Mouse (Mus musculus): ENCODE measurements at regions not wholly inside any gene's neighbourhood (a gene's known extent, or its start where the extent isn't known, plus 50 kb on each side); places are given as distances from the start of the nearest gene placed in this dataset.
A peak's percentile ranks its signal among the peaks of the same experiment; 100 is the strongest.

- no peak for DNase-seq (ENCODE audit: low spot score in 2 of 2)
These were observed 275.1 kb upstream of the Dynlrb2 start for GRCm38 (mm10) chr8:116229654-116230136.

DNA sequence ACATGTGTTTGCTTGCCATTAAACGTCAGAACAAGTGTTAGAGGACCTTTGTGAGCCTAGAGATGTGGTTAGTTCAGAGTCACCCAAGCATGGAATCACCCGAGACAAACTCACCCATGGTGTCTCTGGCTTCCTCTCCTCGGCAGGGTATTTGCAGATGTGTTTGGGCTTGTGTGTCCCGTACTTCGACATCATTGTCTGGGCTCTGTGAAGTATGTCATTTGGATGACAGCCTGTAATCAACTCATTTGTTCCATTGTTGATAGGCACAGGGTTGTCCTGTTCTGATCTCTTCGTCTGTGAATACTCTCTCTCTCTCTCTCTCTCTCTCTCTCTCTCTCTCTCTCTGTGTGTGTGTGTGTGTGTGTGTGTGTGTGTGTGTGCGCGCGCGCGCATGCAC is 277.8 kb upstream of the Dynlrb2 start:
- no peak for DNase-seq (ENCODE audit: low spot score in 2 of 2)

DNA sequence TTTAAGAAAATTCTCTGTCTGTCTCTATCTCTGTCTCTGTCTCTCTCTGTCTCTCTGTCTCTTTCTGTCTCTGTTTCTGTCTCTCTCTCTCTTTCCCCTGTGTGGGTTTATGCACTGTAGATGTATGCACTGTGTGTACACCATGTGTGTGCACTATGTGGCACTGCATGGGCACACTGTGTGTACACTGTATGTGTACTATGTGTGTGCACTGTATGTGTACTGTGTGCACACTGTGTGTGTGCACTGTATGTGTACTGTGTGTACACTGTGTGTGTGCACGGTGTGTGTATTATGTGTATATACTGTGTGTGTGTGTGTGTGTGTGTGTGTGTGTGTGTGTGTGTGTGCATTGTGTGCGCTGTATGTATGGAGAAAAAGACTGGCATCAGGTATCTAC is 281.5 kb upstream of the Dynlrb2 start:
- no peak for DNase-seq (ENCODE audit: low spot score in 2 of 2)

GRCm38 (mm10) chr8:116215909-116216308 is 288.9 kb upstream of the Dynlrb2 start:
- DNase-seq (ENCODE audit: low spot score in 2 of 2) = no peak

DNA sequence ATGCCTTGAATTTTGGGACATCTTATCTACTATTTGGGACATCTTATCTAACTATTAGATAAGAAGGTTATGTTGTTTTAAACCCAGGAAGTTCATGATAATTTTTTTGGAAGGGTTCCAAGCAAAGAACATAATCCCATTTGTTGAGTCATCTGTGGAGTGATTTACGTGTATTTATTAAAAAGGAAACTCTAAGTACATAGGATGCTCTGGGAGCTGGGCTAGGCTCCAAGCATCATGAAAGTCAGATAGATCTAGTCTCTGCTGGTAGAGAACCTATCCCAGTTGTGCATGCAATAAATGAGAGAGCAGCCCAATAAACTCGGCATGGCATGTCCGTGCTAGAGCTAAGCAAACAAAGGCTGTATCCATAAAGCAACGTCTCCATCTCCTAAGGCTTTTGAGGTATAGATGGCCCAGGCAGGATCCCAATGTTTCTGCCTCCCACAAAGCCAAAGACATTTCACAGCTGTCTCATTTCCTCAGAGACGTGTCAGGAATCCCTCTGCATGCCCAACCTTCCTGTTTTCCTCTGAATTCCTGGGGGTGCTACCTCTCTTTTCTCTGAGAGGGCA is 289.4 kb upstream of the Dynlrb2 start:
- DNase-seq (ENCODE audit: low spot score in 2 of 2) = no peak

DNA sequence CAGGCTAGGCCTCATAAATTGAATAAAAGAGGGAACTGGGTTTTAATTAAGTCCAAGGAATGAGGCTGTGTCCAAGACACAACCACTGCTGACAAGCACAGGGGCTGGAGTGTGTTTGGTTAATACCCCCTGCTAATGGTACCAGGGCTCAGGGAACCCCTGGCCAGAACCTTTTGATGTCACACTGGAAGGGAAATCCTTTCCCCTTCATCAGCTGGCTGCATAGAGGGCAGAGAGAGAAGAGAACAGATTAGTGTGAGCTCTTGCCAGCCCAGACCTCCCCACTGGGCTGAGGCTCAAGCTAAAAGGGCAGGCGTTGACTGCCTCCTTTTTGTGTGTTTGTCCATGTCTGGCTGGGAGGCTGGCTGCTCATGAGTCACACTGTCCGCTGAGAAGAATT is 301.1 kb upstream of the Dynlrb2 start:
- no peak for DNase-seq (ENCODE audit: low spot score in 2 of 2)

- no peak for DNase-seq (ENCODE audit: low spot score in 2 of 2)
These were observed 304.2 kb upstream of the Dynlrb2 start for GRCm38 (mm10) chr8:116200459-116200999.

GRCm38 (mm10) chr8:116196623-116197184 is 308.1 kb upstream of the Dynlrb2 start:
- no peak for DNase-seq (ENCODE audit: low spot score in 2 of 2)

DNA sequence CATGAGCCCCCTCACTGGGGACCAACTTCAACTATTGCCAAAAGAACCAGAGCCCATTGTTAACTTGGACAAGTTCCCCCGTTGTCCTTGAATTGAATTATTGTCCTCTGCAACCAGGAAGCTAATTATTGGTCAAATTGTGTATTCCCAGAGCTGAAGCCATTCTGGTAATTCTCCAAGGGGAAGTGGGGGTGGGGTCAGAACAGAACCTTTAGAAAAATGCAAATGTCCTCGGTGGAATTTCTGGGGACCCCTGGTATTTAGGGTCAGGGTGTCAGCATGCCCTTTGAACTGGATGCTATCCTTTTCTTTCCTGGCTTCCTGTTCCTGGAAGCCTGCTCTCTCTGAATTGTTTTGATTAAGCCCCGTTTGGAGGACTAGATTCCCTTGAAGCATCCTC is 312.7 kb upstream of the Dynlrb2 start:
- no peak for DNase-seq (ENCODE audit: low spot score in 2 of 2)

GRCm38 (mm10) chr8:116185206-116185605 is 319.6 kb upstream of the Dynlrb2 start:
- no peak for DNase-seq (ENCODE audit: low spot score in 2 of 2)

DNA sequence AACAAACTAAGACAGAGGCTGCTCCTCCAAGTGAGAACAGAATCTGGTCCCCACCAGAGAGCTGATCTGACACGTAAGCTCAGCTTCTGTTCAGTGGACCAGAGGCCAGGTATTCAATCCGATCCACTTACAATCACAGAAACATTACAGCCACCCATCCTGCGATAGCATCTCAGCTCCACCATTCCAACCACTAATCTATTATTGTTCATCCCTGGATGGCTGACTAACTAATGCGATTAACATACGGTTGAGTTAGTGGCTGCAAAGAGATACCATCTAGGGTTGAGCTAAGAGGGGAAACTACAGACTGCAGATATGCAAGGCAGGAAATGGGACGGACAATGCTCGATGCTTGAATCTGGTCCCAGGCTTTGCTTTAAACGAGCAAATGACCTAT is 320.5 kb upstream of the Dynlrb2 start:
- DNase-seq (ENCODE audit: low spot score in 2 of 2) = no peak

GRCm38 (mm10) chr8:116177946-116178345 is 326.8 kb upstream of the Dynlrb2 start:
- DNase-seq (ENCODE audit: low spot score in 2 of 2) = no peak

DNA sequence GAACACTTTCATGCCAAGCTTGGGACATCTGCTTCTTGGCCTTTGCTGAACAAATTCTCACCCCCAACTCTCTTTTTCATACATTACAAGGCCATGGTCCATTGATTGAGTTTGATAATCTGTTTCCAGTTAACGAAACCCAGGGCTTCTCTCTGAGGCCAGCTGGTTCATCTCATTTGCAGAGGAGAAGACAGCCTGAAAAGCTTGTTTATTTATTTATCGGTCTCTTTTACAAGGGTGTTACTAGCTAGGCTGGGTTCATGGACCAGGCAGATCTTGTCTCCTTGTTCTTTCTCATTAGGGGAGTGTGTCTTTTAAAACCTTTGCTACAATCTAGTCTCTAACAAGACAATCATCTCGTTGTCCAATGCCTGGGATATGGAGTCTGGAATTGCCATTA is 329.9 kb upstream of the Dynlrb2 start:
- no peak for DNase-seq (ENCODE audit: low spot score in 2 of 2)

DNA sequence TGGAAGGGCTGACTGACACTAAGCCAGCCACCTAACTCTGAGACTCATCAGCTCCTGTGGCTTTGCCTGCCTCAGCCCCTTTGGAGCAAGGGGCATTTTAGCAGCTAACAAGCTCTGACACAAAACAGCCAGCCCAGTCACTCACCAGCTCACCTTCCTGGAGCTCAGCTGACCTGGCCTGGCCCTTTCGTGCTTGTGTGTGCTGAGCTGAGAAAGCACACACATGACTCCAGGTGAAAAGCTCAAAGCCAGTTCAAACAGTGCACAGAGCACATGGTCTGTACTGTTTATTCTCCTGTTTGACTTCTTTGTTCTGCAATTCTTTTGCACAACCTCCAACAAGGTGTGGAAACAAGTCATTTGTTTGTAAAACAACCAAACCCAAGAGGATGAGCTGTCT is 330.8 kb upstream of the Dynlrb2 start:
- no peak for DNase-seq (ENCODE audit: low spot score in 2 of 2)

GRCm38 (mm10) chr8:116167874-116168273 is 336.9 kb upstream of the Dynlrb2 start:
- DNase-seq (ENCODE audit: low spot score in 2 of 2) = no peak

DNA sequence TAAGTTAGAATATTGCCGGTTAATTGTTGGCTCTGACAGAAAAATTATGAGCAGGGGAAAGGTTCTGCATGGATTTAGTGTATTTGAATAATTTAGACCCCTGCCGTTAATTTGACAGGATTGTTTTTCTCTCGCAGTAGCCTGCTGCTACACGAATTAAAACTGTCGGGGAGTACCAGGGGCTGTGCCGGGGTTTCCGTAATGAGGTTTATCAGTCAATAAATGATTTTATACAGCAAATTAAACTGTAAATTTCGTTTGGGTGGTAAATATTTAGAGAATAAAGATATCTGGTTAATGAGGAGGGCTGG is 339.8 kb upstream of the Dynlrb2 start:
- DNase-seq (ENCODE audit: low spot score in 2 of 2) = no peak

DNA sequence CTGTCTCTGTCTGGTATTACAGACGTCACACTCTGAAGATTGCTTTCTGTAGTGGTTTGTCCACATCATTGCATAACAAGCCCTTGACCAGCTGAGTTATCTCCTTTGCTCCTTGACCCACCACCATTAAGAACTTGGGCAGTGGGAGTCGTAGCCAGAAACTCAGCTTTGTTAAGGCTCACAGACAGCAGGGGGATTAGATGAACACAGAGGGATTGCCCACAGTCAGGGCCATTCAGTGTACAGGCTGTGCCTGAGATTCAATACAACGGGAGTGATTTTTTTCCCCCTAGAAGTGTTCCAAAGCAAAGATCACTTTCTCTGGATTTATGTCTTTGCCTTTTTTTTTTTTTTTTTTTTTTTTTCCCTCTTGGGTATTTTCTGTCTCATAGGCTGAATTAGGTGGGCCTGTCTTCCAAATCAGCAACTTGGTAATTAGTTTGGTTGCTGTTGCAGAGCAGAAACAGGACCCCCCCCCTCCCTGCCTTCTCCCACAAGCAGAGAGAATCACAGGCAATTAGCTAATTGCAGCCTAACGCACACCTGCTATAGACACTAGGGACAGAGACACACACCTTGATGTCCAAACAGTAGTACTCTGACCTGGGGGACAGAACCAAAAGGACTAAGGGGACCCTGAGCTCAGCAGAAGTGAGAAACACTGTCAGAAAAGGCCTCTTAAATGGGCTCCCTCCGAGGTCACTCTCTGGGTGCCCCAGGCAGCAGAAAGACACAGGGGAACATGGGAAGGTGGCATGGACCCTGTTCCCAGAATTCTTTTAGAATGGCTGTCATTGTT is 340.4 kb upstream of the Dynlrb2 start:
- no peak for DNase-seq (ENCODE audit: low spot score in 2 of 2)

DNA sequence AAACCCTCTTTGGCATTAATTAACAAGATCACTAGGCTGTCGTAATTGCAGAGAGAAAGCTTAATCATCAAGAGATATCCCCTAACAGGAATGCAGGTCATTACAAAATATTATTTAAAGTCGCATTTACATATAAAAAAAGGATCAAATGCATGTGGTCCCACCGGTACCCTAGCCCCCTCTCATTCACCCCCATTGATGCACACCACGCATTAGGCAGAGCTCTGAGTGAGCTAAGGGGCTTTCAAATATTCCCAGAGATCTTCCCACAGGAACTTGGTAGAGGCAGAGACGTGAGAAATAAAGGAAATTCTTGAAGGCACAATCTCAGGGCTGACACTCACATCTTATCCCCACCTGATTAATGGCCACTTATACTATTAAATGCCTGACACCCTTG is 343.8 kb upstream of the Dynlrb2 start:
- no peak for DNase-seq (ENCODE audit: low spot score in 2 of 2)

GRCm38 (mm10) chr8:116143687-116144573 is 360.8 kb upstream of the Dynlrb2 start:
- peak in 1 of 2 experiments; percentile 34 for DNase-seq (ENCODE audit: low spot score in 2 of 2)

- no peak for DNase-seq (ENCODE audit: low spot score in 2 of 2)
These were observed 363.4 kb upstream of the Dynlrb2 start for GRCm38 (mm10) chr8:116141363-116141762.

- DNase-seq (ENCODE audit: low spot score in 2 of 2) = no peak
These were observed 364.8 kb upstream of the Dynlrb2 start for GRCm38 (mm10) chr8:116139934-116140333.

DNA sequence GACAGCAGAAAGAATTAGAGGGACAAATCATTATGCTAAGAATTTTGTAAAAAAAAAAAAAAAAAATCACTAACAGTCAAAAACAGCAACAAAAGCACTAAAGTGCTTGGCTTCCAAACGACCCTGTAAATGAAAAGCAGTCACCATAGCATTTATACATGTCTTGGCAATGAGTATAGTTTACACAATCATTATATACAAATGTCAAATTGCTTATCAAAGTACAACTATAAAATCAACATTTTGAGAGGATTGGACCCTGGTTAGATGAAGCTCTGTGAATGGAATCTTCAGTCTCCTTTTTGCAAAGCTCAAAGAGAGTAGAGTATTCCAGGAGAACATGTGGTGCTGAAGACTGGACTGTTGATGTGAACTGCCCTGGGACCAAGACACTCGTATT is 367.0 kb upstream of the Dynlrb2 start:
- DNase-seq (ENCODE audit: low spot score in 2 of 2) = no peak

All from spleen, postnatal 10 days (tissue).